Mouse (Mus musculus) erythroblast, embryonic 14.5 days (primary cell): ENCODE results near the gene Ddc.

Experiments used
- GATA1 ChIP-seq: IDR thresholded peaks from 2 replicates; pipeline ENCODE4 v1.6.1; 2012; ENCODE audit warnings: low read length, inconsistent platforms, mixed read lengths
- TAL1 ChIP-seq: IDR thresholded peaks from 3 replicates; pipeline ENCODE4 v1.6.1; 2012; ENCODE audit warnings: low read length, inconsistent platforms, mixed read lengths

GRCm38 (mm10) chr11:11835791-11836190 is 62.2 kb downstream of the Ddc start:
- TF ChIP-seq GATA1 (no peak), TAL1 (no peak)
